Mouse (Mus musculus) embryonic facial prominence, embryonic 11.5 days (tissue): ENCODE measurements at regions not wholly inside any gene's neighbourhood (a gene's known extent, or its start where the extent isn't known, plus 50 kb on each side); places are given as distances from the start of the nearest gene placed in this dataset.

Experiments
- ATAC-seq: fragments of 200-750 bp; cut with Nextera tagmentation; replicated peaks from 2 replicates; pipeline ENCODE4 v1.8.0; 2017; ENCODE audit warnings: low read depth; ENCODE audit not compliant: insufficient number of reproducible peaks, low FRiP score, low TSS enrichment
- DNase-seq: peaks from one replicate; pipeline ENCODE4 v3.0.0-alpha.2; 2015; ENCODE audit warnings: low spot score
- H3K27ac ChIP-seq: fragments of 300-500 bp; sonication (generic); replicated peaks from 2 replicates; pipeline ENCODE4 v1.5.1; 2014; ENCODE audit warnings: mild to moderate bottlenecking, low read depth, low read length, control low read depth
- H3K27me3 ChIP-seq: fragments of 300-500 bp; sonication (generic); 2 replicates; pipeline ENCODE4 v1.6.1; 2014; ENCODE audit warnings: mild to moderate bottlenecking, low read length, moderate library complexity, mixed read lengths; ENCODE audit not compliant: control insufficient read depth, insufficient read depth
- H3K36me3 ChIP-seq: fragments of 300-500 bp; sonication (generic); replicated peaks from 2 replicates; pipeline ENCODE4 v1.6.1; 2014; ENCODE audit warnings: low read depth, mild to moderate bottlenecking, low read length, moderate library complexity, mixed read lengths; ENCODE audit not compliant: control insufficient read depth, insufficient read depth
- H3K4me1 ChIP-seq: fragments of 300-500 bp; sonication (generic); 2 replicates; pipeline ENCODE4 v1.6.1; 2014; ENCODE audit warnings: low read length, mixed read lengths; ENCODE audit not compliant: control insufficient read depth, insufficient read depth
- H3K4me2 ChIP-seq: fragments of 300-500 bp; sonication (generic); 2 replicates; pipeline ENCODE4 v1.6.1; 2014; ENCODE audit warnings: low read depth, mild to moderate bottlenecking, control low read depth, low read length, moderate library complexity
- H3K4me3 ChIP-seq: fragments of 300-500 bp; sonication (generic); 2 replicates; pipeline ENCODE4 v1.5.1; 2014; ENCODE audit warnings: low read depth, low read length, control low read depth
- H3K9ac ChIP-seq: fragments of 300-500 bp; sonication (generic); replicated peaks from 2 replicates; pipeline ENCODE4 v1.6.1; 2014; ENCODE audit warnings: mild to moderate bottlenecking, control low read depth, low read length
- H3K9me3 ChIP-seq: fragments of 300-500 bp; sonication (generic); replicated peaks from 2 replicates; pipeline ENCODE4 v1.6.1; 2016; ENCODE audit warnings: mild to moderate bottlenecking, low read length, inconsistent platforms, mixed read lengths; ENCODE audit not compliant: control insufficient read depth
- WGBS: fragments of 180-500 bp; shearing (Covaris S2); extraction: QIAGEN DNeasy Blood & Tissue Kit; methylation state at CpG from one replicate; pipeline ENCODE4 v1.1.7; 2014; 5-methylcytosine and 5-hydroxymethylcytosine counted together

GRCm38 (mm10) chr15:86677016-86677415, 462.8 kb downstream of the Tbc1d22a start:
- 79% methylated on average over 7 of the region's 7 CpGs for WGBS
- DNase-seq = no peak
- H3K27ac ChIP-seq = no peak overlapping the region
- H3K4me1 ChIP-seq = no peaks in the 10 kb centered on the region
- H3K9me3 ChIP-seq = no peaks in the 10 kb centered on the region
- no peak overlapping the region for H3K9ac ChIP-seq
- H3K4me3 ChIP-seq = no peak overlapping the region
- no peak for ATAC-seq
- no peak overlapping the region for H3K4me2 ChIP-seq
- H3K36me3 ChIP-seq = no peaks in the 10 kb centered on the region
- no peaks in the 10 kb centered on the region for H3K27me3 ChIP-seq

GRCm38 (mm10) chr15:86683081-86683480, 468.8 kb downstream of the Tbc1d22a start:
- no peaks in the 10 kb centered on the region for H3K36me3 ChIP-seq
- no peak for DNase-seq
- no peak overlapping the region for H3K9ac ChIP-seq
- ATAC-seq = no peak
- no peak overlapping the region for H3K4me3 ChIP-seq
- H3K4me1 ChIP-seq = no peaks in the 10 kb centered on the region
- H3K27me3 ChIP-seq = no peaks in the 10 kb centered on the region
- no peak overlapping the region for H3K4me2 ChIP-seq
- no peaks in the 10 kb centered on the region for H3K9me3 ChIP-seq
- 91% methylated on average over 12 of the region's 12 CpGs for WGBS
- no peak overlapping the region for H3K27ac ChIP-seq

- H3K9ac ChIP-seq = no peak overlapping the region
- no peaks in the 10 kb centered on the region for H3K36me3 ChIP-seq
- WGBS = 81% methylated on average over 8 of the region's 8 CpGs
- no peaks in the 10 kb centered on the region for H3K4me1 ChIP-seq
- DNase-seq (no peak), ATAC-seq (no peak)
- H3K27ac ChIP-seq = no peak overlapping the region
- no peaks in the 10 kb centered on the region for H3K27me3 ChIP-seq
- H3K9me3 ChIP-seq = no peaks in the 10 kb centered on the region
- H3K4me2 ChIP-seq = no peak overlapping the region
- H3K4me3 ChIP-seq = no peak overlapping the region
Observed at GRCm38 (mm10) chr15:86689694-86690093, 475.4 kb downstream of the Tbc1d22a start.

GRCm38 (mm10) chr15:86696806-86697205, 482.5 kb downstream of the Tbc1d22a start:
- Histone ChIP-seq H3K36me3 (no peaks in the 10 kb centered on the region), H3K9me3 (no peaks in the 10 kb centered on the region), H3K27ac (no peak overlapping the region), H3K4me1 (no peaks in the 10 kb centered on the region), H3K4me2 (no peak overlapping the region), H3K27me3 (no peaks in the 10 kb centered on the region), H3K9ac (no peak overlapping the region), H3K4me3 (no peak overlapping the region)
- DNase-seq (no peak), ATAC-seq (no peak)
- WGBS = 80% methylated on average over 4 of the region's 4 CpGs

GRCm38 (mm10) chr15:86710429-86710828, 496.2 kb downstream of the Tbc1d22a start:
- Histone ChIP-seq H3K4me2 (no peak overlapping the region), H3K27me3 (no peaks in the 10 kb centered on the region), H3K9me3 (no peaks in the 10 kb centered on the region), H3K27ac (no peak overlapping the region), H3K9ac (no peak overlapping the region), H3K4me3 (no peak overlapping the region), H3K4me1 (no peaks in the 10 kb centered on the region), H3K36me3 (no peaks in the 10 kb centered on the region)
- no peak for DNase-seq
- WGBS = 85% methylated on average over 2 of the region's 2 CpGs
- ATAC-seq = no peak

GRCm38 (mm10) chr15:86718376-86718775, 504.1 kb downstream of the Tbc1d22a start:
- no peak for ATAC-seq
- Histone ChIP-seq H3K27me3 (no peaks in the 10 kb centered on the region), H3K36me3 (no peaks in the 10 kb centered on the region), H3K4me3 (no peak overlapping the region), H3K27ac (no peak overlapping the region), H3K4me2 (no peak overlapping the region), H3K4me1 (no peaks in the 10 kb centered on the region), H3K9me3 (no peaks in the 10 kb centered on the region), H3K9ac (no peak overlapping the region)
- no peak for DNase-seq
- 51% methylated on average over 9 of the region's 9 CpGs for WGBS

- H3K4me3 ChIP-seq = no peak overlapping the region
- DNase-seq (no peak), ATAC-seq (no peak)
- no peak overlapping the region for H3K9ac ChIP-seq
- 85% methylated on average over 12 of the region's 12 CpGs for WGBS
- H3K27me3 ChIP-seq = no peaks in the 10 kb centered on the region
- H3K36me3 ChIP-seq = no peaks in the 10 kb centered on the region
- H3K9me3 ChIP-seq = no peaks in the 10 kb centered on the region
- H3K4me2 ChIP-seq = no peak overlapping the region
- no peak overlapping the region for H3K27ac ChIP-seq
- no peaks in the 10 kb centered on the region for H3K4me1 ChIP-seq
Observed at GRCm38 (mm10) chr15:86719088-86719487, 504.8 kb downstream of the Tbc1d22a start.

- 75% methylated on average over 5 of the region's 5 CpGs for WGBS
- Histone ChIP-seq H3K4me1 (no peaks in the 10 kb centered on the region), H3K27me3 (no peaks in the 10 kb centered on the region), H3K36me3 (no peaks in the 10 kb centered on the region), H3K9ac (no peak overlapping the region), H3K9me3 (no peaks in the 10 kb centered on the region), H3K27ac (no peak overlapping the region), H3K4me2 (no peak overlapping the region), H3K4me3 (no peak overlapping the region)
- no peak for ATAC-seq
- DNase-seq = no peak
Observed at GRCm38 (mm10) chr15:86721131-86721530, 506.9 kb downstream of the Tbc1d22a start.
